Mouse (Mus musculus): ENCODE data around the gene Rufy2. TPM values are rescaled to one million over a fixed set of nuclear protein-coding genes. Genes with fewer than 3 reads are reported as not detected.

Gene Rufy2
- total and polyA plus RNA-seq, 3 experiments = 4.9 to 6.8 (median 5.8) TPM

- TF ChIP-seq TCF12 (IDR thresholded peaks at IDR 0.05; ENCODE audit: low read depth, low read length) = no peak
- TF ChIP-seq CTCF (conservative IDR thresholded peaks at IDR 0.05 in 1 of 2, IDR thresholded peaks at IDR 0.05 in 1 of 2; ENCODE audit: low read depth in 2 of 2, low read length in 2 of 2) = no peak
- TF ChIP-seq MAFK (IDR thresholded peaks at IDR 0.05; ENCODE audit: insufficient replicate concordance, low read length) = no peak
- TF ChIP-seq SMC3 (IDR thresholded peaks at IDR 0.05; ENCODE audit: low read depth, low read length) = no peak
- TF ChIP-seq NELFE (IDR thresholded peaks at IDR 0.05; ENCODE audit: low read depth, low read length) = no peak
- TF ChIP-seq CHD1 (IDR thresholded peaks at IDR 0.05; ENCODE audit: low read depth, low read length) = no peak
- no peak for TF ChIP-seq ELF1 (IDR thresholded peaks at IDR 0.05; ENCODE audit: low read depth, low read length)
- TF ChIP-seq ZNF384 (IDR thresholded peaks at IDR 0.05; ENCODE audit: low read depth, low read length) = no peak
- no peak for TF ChIP-seq EP300 (IDR thresholded peaks at IDR 0.05; ENCODE audit: low read length)
- TF ChIP-seq BHLHE40 (IDR thresholded peaks at IDR 0.05; ENCODE audit: low read depth, low read length) = no peak
- TF ChIP-seq NRF1 (IDR thresholded peaks at IDR 0.05; ENCODE audit: low read depth, low read length) = no peak
- TF ChIP-seq MAX (IDR thresholded peaks at IDR 0.05; ENCODE audit: low read length) = no peak
- no peak for TF ChIP-seq ZKSCAN1 (IDR thresholded peaks at IDR 0.05; ENCODE audit: borderline replicate concordance, low read depth, low read length)
- no peak for TF ChIP-seq MEF2A (IDR thresholded peaks at IDR 0.05; ENCODE audit: borderline replicate concordance, low read depth, low read length)
- TF ChIP-seq TBP (conservative IDR thresholded peaks at IDR 0.05; ENCODE audit: low read depth, low read length) = no peak
- no peak for TF ChIP-seq USF1 (IDR thresholded peaks at IDR 0.05; ENCODE audit: low read depth, low read length)
- TF ChIP-seq MXI1 (IDR thresholded peaks at IDR 0.05; ENCODE audit: low read depth, low read length) = no peak
- H3K36me3 ChIP-seq (replicated peaks in 1 of 2; ENCODE audit: control insufficient read depth in 1 of 2, insufficient read depth in 1 of 2, low read length in 1 of 2) = peaks cover 68 to 95% of the 10 kb centered on the region in 2 experiments
- DNase-seq (ENCODE audit: extremely low read depth) = no peak
- no peak overlapping the region for H3K4me3 ChIP-seq (replicated peaks in 1 of 3; ENCODE audit: low read depth in 2 of 3, low read length in 2 of 3, poor library complexity in 1 of 3)
- H3K4me1 ChIP-seq (ENCODE audit: control insufficient read depth in 1 of 2, insufficient read depth in 2 of 2) = peaks cover 0 to 9% of the 10 kb centered on the region in 2 experiments; a peak in 1 of 4 replicates
- H3K9ac ChIP-seq (ENCODE audit: insufficient read depth, low read depth) = no peak overlapping the region
- in situ Hi-C loops (cut with MboI; ENCODE audit: low pct_ligation_motif_present, low pct_unique_long_range_greater_than_20kb, low sequenced_read_pairs) (no loop called here), dilution Hi-C loops (cut with MboI; ENCODE audit: extremely low pct_ligation_motif_present, extremely low pct_unique_long_range_greater_than_20kb, low sequenced_read_pairs) (no loop called here)
- no peak overlapping the region for H3K27ac ChIP-seq (ENCODE audit: insufficient read depth, low read depth)
- no peak overlapping the region for H3K4me2 ChIP-seq (ENCODE audit: insufficient read depth, low read depth, poor library complexity, severe bottlenecking)
- H3K79me2 ChIP-seq (replicated peaks; ENCODE audit: control insufficient read depth, extremely low read depth, insufficient read depth, poor library complexity, severe bottlenecking) = no peaks in the 10 kb centered on the region
- no peaks in the 10 kb centered on the region for H3K27me3 ChIP-seq (replicated peaks)
- no peaks in the 10 kb centered on the region for H3K9me3 ChIP-seq (replicated peaks; ENCODE audit: low read length)
Observed at GRCm38 (mm10) chr10:63004556-63004955, 24.5 kb downstream of the Rufy2 start.

GRCm38 (mm10) chr10:63008193-63008592, 28.2 kb downstream of the Rufy2 start:
- TF ChIP-seq GABPA (IDR thresholded peaks at IDR 0.05; ENCODE audit: insufficient replicate concordance, low read depth, low read length) = no peak
- no peak for TF ChIP-seq PAX5 (IDR thresholded peaks at IDR 0.05; ENCODE audit: low read length)
- no peak for TF ChIP-seq TBP (conservative IDR thresholded peaks at IDR 0.05; ENCODE audit: low read depth, low read length)
- no peak for TF ChIP-seq ZKSCAN1 (IDR thresholded peaks at IDR 0.05; ENCODE audit: borderline replicate concordance, low read depth, low read length)
- no peak for TF ChIP-seq TCF12 (IDR thresholded peaks at IDR 0.05; ENCODE audit: low read depth, low read length)
- TF ChIP-seq POLR2A (IDR thresholded peaks at IDR 0.05; ENCODE audit: low read depth, low read length) = no peak
- TF ChIP-seq ETS1 (conservative IDR thresholded peaks at IDR 0.05; ENCODE audit: low read depth, low read length) = no peak
- no peak overlapping the region for H3K4me2 ChIP-seq (ENCODE audit: insufficient read depth, low read depth, poor library complexity, severe bottlenecking)
- H3K4me1 ChIP-seq (ENCODE audit: control insufficient read depth in 1 of 2, insufficient read depth in 2 of 2) = peaks cover 0 to 9% of the 10 kb centered on the region in 2 experiments; a peak in 1 of 4 replicates
- dilution Hi-C loops (cut with MboI; ENCODE audit: extremely low pct_ligation_motif_present, extremely low pct_unique_long_range_greater_than_20kb, low sequenced_read_pairs) (no loop called here), in situ Hi-C loops (cut with MboI; ENCODE audit: low pct_ligation_motif_present, low pct_unique_long_range_greater_than_20kb, low sequenced_read_pairs) (no loop called here)
- H3K36me3 ChIP-seq (replicated peaks in 1 of 2; ENCODE audit: control insufficient read depth in 1 of 2, insufficient read depth in 1 of 2, low read length in 1 of 2) = peaks cover 60 to 94% of the 10 kb centered on the region in 2 experiments
- H3K9ac ChIP-seq (ENCODE audit: insufficient read depth, low read depth) = no peak overlapping the region
- H3K27me3 ChIP-seq (replicated peaks) = no peaks in the 10 kb centered on the region
- H3K4me3 ChIP-seq (replicated peaks in 1 of 3; ENCODE audit: low read depth in 2 of 3, low read length in 2 of 3, poor library complexity in 1 of 3) = no peak overlapping the region
- no peak overlapping the region for H3K27ac ChIP-seq (ENCODE audit: insufficient read depth, low read depth)
- no peaks in the 10 kb centered on the region for H3K9me3 ChIP-seq (replicated peaks; ENCODE audit: low read length)
- no peak for DNase-seq (ENCODE audit: extremely low read depth)
- H3K79me2 ChIP-seq (replicated peaks; ENCODE audit: control insufficient read depth, extremely low read depth, insufficient read depth, poor library complexity, severe bottlenecking) = no peaks in the 10 kb centered on the region
